Mouse (Mus musculus) cortical plate, adult 2 months (tissue): ENCODE measurements at regions not wholly inside any gene's neighbourhood (a gene's known extent, or its start where the extent isn't known, plus 50 kb on each side); places are given as distances from the start of the nearest gene placed in this dataset.

Source experiments
- H3K27ac ChIP-seq: fragments of 200-500 bp; 2 replicates; pipeline ENCODE4 v1.5.1; 2012; ENCODE audit warnings: low read length, control low read depth, inconsistent platforms; ENCODE audit not compliant: insufficient read depth
- H3K4me1 ChIP-seq: fragments of 200-500 bp; 2 replicates; pipeline ENCODE4 v1.6.1; 2011; ENCODE audit warnings: low read length; ENCODE audit not compliant: control insufficient read depth, insufficient read depth
- H3K4me3 ChIP-seq: fragments of 200-500 bp; 2 replicates; pipeline ENCODE4 v1.5.1; 2011; ENCODE audit warnings: mild to moderate bottlenecking, low read length, control low read depth; ENCODE audit not compliant: insufficient read depth
- CTCF ChIP-seq: fragments of 200-500 bp; IDR thresholded peaks from 2 replicates; pipeline ENCODE4 v1.5.1; 2011; ENCODE audit warnings: mild to moderate bottlenecking, control low read depth, low read length; ENCODE audit not compliant: insufficient read depth; ENCODE audit errors: extremely low read depth
- POLR2A ChIP-seq: fragments of 200-500 bp; IDR thresholded peaks from 2 replicates; pipeline ENCODE4 v1.6.1; 2011; ENCODE audit warnings: mild to moderate bottlenecking, low read length, control low read depth; ENCODE audit not compliant: insufficient read depth; ENCODE audit errors: extremely low read depth

DNA sequence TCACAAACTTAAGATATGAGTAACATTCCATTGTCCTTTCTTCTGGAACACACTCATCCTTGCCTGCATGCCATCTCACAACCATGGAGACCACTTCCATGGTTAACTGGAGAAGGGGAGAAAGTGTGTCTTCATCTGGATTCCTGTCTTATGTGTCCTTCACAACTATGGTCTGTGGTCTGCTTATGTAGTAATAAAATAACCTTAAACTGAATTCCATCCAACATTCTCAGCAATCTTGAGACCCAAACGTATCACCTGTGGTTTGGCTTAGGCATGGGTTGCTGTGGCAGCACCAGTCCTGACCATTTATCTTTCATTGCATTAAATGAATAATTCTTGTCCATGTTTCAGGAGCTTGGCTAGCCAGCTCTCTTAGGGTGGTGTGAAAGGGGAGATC, 1186.3 kb downstream of the Gsdmc2 start:
- Histone ChIP-seq H3K4me3 (no peak overlapping the region), H3K4me1 (no peaks in the 10 kb centered on the region), H3K27ac (no peak overlapping the region)
- TF ChIP-seq POLR2A (no peak), CTCF (no peak)

DNA sequence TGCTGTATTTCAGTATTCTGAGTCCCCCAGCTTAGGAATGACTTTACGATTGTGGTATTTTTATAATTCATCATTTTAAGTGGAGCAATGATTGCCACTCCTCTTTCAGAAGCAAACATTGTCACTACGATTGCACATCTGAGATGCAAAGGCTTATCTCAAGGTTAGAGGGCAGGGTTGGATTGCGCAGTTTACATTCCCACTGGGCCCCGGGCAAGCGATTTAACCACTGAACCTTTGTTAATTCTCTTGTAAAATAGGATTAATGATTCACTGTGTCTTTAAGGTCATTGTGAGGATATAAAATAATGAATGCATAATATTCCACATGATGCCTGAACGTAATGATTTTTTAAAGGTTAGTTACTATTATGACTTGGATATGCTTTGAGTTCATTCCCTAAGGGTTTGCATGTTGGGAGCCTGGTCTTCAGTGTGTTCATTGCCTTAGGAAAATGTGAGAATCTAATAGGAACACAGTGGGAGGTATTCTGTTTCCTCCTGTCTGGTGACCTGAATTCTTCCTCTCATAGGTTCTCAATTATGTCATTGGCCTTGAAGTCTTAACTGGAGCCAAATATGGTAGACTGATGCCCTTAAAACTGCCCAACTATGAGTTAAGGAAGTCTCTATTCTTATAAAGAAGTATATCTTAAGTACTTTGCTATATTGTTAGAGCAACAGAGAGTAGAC, 1198.4 kb downstream of the Gsdmc2 start:
- Histone ChIP-seq H3K4me1 (no peaks in the 10 kb centered on the region), H3K4me3 (no peak overlapping the region), H3K27ac (no peak overlapping the region)
- no peak for TF ChIP-seq POLR2A
- no peak for TF ChIP-seq CTCF

DNA sequence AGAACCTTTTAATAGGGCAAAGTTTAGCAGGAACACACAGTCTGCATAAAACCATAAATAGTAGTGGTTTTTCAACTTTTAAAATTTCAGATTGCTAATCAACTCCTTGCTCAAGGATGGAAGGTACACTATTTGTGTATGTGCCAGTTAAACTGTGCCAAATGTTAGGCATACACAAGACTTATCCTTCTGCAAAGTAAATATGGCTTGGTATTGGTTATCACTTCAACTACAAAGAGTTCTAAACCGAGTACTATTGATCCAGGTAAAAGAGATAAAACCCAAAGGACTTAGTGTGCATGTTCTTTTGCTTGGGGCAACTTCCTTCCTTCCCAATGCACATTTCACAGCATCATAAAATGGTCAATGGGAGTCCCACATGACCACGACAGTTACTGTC, 1200.2 kb downstream of the Gsdmc2 start:
- TF ChIP-seq CTCF (no peak), POLR2A (no peak)
- Histone ChIP-seq H3K27ac (no peak overlapping the region), H3K4me3 (no peak overlapping the region), H3K4me1 (no peaks in the 10 kb centered on the region)

DNA sequence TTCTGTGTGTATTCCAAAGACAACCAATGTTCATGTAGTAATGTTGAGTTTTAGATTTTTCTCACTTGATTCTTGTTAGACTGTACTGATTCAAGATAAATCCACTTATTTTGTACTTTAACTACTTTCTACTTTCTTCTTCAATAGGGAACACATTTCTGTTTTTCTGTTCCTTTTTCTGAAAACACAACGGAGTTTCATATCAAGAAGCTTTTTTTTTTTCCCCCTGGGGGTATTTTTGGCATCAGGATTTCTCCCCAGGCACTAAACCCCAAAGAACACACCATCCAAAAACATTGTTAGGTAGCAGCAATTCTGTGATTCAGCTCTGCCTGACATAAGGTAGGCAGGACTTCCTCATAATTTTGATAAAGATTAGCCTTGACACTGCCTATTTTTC, 1200.7 kb downstream of the Gsdmc2 start:
- no peaks in the 10 kb centered on the region for H3K4me1 ChIP-seq
- no peak overlapping the region for H3K27ac ChIP-seq
- TF ChIP-seq CTCF (no peak), POLR2A (no peak)
- no peak overlapping the region for H3K4me3 ChIP-seq

DNA sequence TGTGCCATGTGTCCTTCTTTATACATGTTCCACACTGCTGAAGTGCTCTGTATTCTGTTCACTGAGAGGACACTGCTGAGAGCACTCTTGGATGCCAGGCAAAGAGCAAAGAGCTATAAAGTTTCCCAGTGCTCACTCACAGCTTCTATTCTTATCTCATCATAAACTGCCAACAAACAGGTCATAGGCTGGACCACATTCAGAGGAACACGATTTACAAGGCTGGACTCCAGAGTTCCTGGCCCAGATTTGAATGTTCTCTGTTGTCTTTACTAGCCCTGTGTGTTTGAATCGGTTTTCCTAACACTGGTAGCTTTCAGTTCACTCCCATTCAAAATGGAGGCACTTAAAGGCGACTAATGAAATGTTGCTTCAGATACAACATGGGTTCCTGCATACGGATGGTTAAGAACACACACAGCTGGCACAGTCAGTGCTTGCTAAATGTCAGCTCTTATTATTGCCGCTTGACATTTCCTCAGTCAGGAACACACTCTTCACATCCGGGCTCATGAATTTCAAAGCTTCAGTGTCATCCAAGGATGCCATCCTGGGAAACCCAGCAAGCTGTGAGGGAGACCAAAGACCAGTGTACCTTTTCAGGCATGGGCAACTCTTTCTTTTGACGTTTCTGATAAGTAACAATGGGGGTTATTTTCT, 1203.8 kb downstream of the Gsdmc2 start:
- TF ChIP-seq CTCF, result no peak
- no peak for TF ChIP-seq POLR2A
- Histone ChIP-seq H3K4me3 (no peak overlapping the region), H3K4me1 (no peaks in the 10 kb centered on the region), H3K27ac (no peak overlapping the region)

DNA sequence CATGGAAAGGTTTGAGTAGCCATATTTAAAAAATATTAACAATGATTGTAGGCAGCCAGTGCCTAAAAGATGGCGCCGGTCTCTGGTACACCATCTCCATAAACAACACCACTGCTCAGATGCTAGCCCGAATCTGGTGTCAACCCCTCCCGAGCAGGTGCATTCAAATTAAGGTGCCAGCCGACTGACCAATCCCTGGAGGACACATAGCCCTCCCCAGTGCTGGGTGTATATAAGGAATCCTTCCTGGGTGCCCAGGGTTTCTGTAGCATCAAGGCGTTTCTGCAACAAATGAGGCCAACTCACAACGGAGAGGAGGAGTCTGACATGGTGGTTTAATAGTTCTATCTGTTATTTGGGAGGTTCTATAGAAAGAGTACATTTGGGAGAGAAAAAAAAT, 1219.6 kb downstream of the Gsdmc2 start:
- Histone ChIP-seq H3K4me3 (no peak overlapping the region), H3K4me1 (no peaks in the 10 kb centered on the region), H3K27ac (no peak overlapping the region)
- TF ChIP-seq CTCF, result no peak
- TF ChIP-seq POLR2A, result no peak

DNA sequence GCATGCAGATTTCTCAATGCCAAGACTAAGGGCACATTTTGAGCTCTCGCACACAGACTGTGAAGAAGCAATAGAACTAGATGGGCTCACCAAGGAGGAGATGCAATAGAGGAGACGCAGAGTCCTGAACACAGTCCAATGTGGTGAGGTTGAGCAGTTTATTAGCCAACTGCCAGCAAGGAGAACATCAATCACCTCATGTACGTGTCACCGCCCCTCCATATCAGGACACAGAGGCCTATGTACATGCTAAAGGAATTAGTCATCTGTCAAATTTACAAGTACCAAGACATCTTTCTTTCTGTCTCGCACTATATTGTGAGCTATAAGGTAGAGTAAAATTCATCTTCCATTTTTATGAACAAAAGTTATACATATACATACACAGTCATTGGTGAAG, 1228.9 kb downstream of the Gsdmc2 start:
- Histone ChIP-seq H3K4me3 (no peak overlapping the region), H3K4me1 (no peaks in the 10 kb centered on the region), H3K27ac (no peak overlapping the region)
- TF ChIP-seq POLR2A (no peak), CTCF (no peak)

DNA sequence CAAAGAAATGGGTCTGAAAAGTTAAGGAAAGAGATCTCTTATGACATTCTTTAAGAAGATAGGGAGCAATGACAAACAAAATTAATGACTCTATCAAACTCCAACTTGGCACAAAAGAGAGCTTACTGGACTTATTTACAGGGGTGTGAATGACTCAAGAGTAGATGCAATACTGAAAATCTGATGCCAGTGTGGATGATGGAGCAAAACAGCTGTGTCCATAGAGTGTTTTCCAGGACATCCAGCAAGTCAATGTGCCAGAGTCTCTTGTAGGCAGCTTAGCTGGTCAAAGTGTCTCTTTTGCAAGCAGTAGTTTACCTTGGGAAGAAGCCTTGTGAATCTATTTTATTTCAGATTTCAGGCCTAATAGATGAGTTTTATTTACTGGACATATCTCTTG, 1248.2 kb downstream of the Gsdmc2 start:
- no peak for TF ChIP-seq POLR2A
- TF ChIP-seq CTCF, result no peak
- no peaks in the 10 kb centered on the region for H3K4me1 ChIP-seq
- H3K27ac ChIP-seq, result no peak overlapping the region
- H3K4me3 ChIP-seq, result no peak overlapping the region

DNA sequence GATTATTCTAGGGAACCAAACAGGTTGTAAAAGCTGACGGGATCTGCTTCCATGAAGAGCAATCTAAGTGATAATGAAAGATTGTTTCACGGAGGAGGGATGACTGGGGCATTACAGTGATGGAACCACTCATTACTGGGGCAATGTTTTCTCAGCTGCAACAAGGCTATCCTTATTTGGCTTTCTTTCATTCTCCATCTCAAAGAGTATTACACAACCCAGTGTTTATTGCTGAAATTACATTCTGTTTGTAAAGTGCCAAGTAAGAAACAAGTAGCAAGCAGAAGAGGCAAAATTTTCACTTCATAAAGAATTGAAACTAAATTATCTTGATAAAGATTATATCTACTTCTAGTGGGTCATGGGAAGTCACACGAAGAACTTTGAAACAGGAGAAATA, 1256.4 kb downstream of the Gsdmc2 start:
- Histone ChIP-seq H3K27ac (no peak overlapping the region), H3K4me3 (no peak overlapping the region), H3K4me1 (no peaks in the 10 kb centered on the region)
- TF ChIP-seq CTCF (no peak), POLR2A (no peak)

DNA sequence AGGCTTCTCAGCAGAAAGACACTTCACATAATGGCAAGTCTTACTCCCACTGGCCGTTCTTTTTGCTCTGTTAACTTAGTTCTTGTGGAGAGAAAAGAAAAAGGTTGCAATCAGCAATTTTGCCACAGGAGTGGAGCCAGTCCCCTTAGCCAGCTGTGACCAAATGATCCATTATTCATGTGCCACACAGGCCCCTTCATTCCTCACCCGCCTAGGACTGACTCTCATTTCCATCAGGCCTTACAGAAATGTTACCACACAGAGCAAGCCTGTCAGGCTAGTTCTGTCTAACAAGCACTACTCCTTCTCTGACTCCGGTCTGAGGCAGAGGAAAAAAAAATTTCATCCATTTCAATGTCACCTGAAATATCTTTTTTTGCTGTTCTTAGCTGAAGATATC, 1266.2 kb downstream of the Gsdmc2 start:
- Histone ChIP-seq H3K4me1 (no peaks in the 10 kb centered on the region), H3K27ac (no peak overlapping the region)
- TF ChIP-seq POLR2A (no peak), CTCF (no peak)

DNA sequence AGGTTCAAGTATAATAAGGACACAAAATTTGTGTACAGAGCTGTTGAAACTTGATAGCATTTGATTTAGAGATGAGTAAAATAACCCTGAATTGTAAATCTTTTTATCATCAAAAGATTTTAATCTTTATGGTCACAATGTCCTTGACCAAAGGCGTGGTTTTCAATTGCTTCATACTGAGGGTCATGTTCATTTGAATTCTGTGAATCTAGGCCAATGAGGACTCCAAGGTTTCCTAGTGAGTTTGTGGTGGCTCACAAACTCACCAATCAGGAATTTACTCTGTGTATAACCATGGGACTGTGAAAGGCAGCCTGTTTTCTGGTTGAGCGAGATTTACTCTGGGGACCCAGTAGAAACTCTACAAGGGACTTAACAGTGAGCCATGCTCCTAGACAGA, 1269.2 kb downstream of the Gsdmc2 start:
- no peak for TF ChIP-seq POLR2A
- no peak for TF ChIP-seq CTCF
- no peaks in the 10 kb centered on the region for H3K4me1 ChIP-seq

More for the DNA sequence above, 1266.2 kb downstream of the Gsdmc2 start:
- H3K4me3 ChIP-seq, result no peak overlapping the region

More for the DNA sequence above, 1269.2 kb downstream of the Gsdmc2 start:
- H3K4me3 ChIP-seq, result no peak overlapping the region
- H3K27ac ChIP-seq, result no peak overlapping the region
